Mouse (Mus musculus) CH12.LX (cell line): ENCODE measurements around the gene Mfge8. TPM values are rescaled to one million over a fixed set of nuclear protein-coding genes. Genes with fewer than 3 reads are reported as not detected.
A peak's percentile ranks its signal among the peaks of the same experiment; 100 is the strongest.

ENCODE experiments used
- DNase-seq: peaks from one replicate; pipeline ENCODE4 v3.0.0-alpha.2; 2013; ENCODE audit errors: extremely low read depth
- H3K27ac ChIP-seq: 2 replicates; pipeline ENCODE4 v1.5.1; 2012; ENCODE audit warnings: low read depth, mild to moderate bottlenecking, control low read depth, moderate library complexity; ENCODE audit not compliant: insufficient read depth
- H3K27me3 ChIP-seq: replicated peaks from 2 replicates; pipeline ENCODE3; 2012; ENCODE audit warnings: inconsistent platforms
- H3K36me3 ChIP-seq, 2 experiments: replicated peaks in 1 of 2; 2 replicates each; pipeline versions ENCODE3 to v1.6.1; 2012; ENCODE audit warnings: inconsistent platforms in 1 of 2, low read length in 1 of 2, mild to moderate bottlenecking in 1 of 2, mixed read lengths in 1 of 2, moderate library complexity in 1 of 2; ENCODE audit not compliant: control insufficient read depth in 1 of 2, insufficient read depth in 1 of 2
- H3K4me1 ChIP-seq, 2 experiments: 2 replicates each; pipeline ENCODE4 v1.6.1; 2012; ENCODE audit warnings: inconsistent platforms in 1 of 2, moderate library complexity in 1 of 2; ENCODE audit not compliant: insufficient read depth in 2 of 2, control insufficient read depth in 1 of 2
- H3K4me2 ChIP-seq: 2 replicates; pipeline ENCODE4 v1.6.1; 2012; ENCODE audit warnings: low read depth, mild to moderate bottlenecking, control low read depth; ENCODE audit not compliant: poor library complexity, insufficient read depth, severe bottlenecking
- H3K4me3 ChIP-seq, 3 experiments: fragments of 150-350 bp in 1 of 3; sonication (generic) in 1 of 3; replicated peaks in 1 of 3; 2 replicates each; pipeline versions ENCODE3 to v1.5.1; 2011 to 2012; ENCODE audit warnings: low read depth in 2 of 3, low read length in 2 of 3, mild to moderate bottlenecking in 2 of 3, moderate library complexity in 2 of 3, control low read depth in 1 of 3, improper control_type of control experiment in 1 of 3, inconsistent platforms in 1 of 3, mixed read lengths in 1 of 3; ENCODE audit not compliant: poor library complexity in 1 of 3
- H3K79me2 ChIP-seq: replicated peaks from 2 replicates; pipeline ENCODE4 v1.6.1; 2012; ENCODE audit warnings: mild to moderate bottlenecking, moderate library complexity; ENCODE audit not compliant: control insufficient read depth, poor library complexity, insufficient read depth, severe bottlenecking; ENCODE audit errors: extremely low read depth
- H3K9ac ChIP-seq: 2 replicates; pipeline ENCODE4 v1.6.1; 2012; ENCODE audit warnings: low read depth, mild to moderate bottlenecking, control low read depth, moderate library complexity; ENCODE audit not compliant: insufficient read depth
- H3K9me3 ChIP-seq: replicated peaks from 2 replicates; pipeline ENCODE3; 2012; ENCODE audit warnings: low read length, inconsistent platforms, mixed read lengths
- CHD1 ChIP-seq: IDR thresholded peaks from 2 replicates; pipeline ENCODE4 v1.6.1; 2012; ENCODE audit warnings: low read depth, low read length, improper control_type of control experiment, inconsistent platforms
- CTCF ChIP-seq, 2 experiments: IDR thresholded peaks in 1 of 2; conservative IDR thresholded peaks in 1 of 2; 2 replicates each; pipeline ENCODE4 v1.5.1; 2011 to 2012; ENCODE audit warnings: low read depth in 2 of 2, low read length in 2 of 2, improper control_type of control experiment in 1 of 2, inconsistent platforms in 1 of 2, mild to moderate bottlenecking in 1 of 2, moderate library complexity in 1 of 2
- GABPA ChIP-seq: IDR thresholded peaks from 2 replicates; pipeline ENCODE4 v1.6.1; 2012; ENCODE audit warnings: low read depth, low read length, improper control_type of control experiment, inconsistent platforms; ENCODE audit not compliant: insufficient replicate concordance
- IRF4 ChIP-seq: IDR thresholded peaks from 2 replicates; pipeline ENCODE4 v1.6.1; 2014; ENCODE audit warnings: low read depth, mild to moderate bottlenecking, inconsistent platforms, low read length, improper control_type of control experiment
- MAFK ChIP-seq: IDR thresholded peaks from 2 replicates; pipeline ENCODE4 v1.6.1; 2011; ENCODE audit warnings: low read length, improper control_type of control experiment; ENCODE audit not compliant: insufficient replicate concordance
- MAX ChIP-seq: IDR thresholded peaks from 2 replicates; pipeline ENCODE4 v1.6.1; 2011; ENCODE audit warnings: low read length, improper control_type of control experiment
- MEF2A ChIP-seq: IDR thresholded peaks from 2 replicates; pipeline ENCODE4 v1.6.1; 2014; ENCODE audit warnings: low read depth, mild to moderate bottlenecking, inconsistent platforms, low read length, improper control_type of control experiment, borderline replicate concordance
- MXI1 ChIP-seq: IDR thresholded peaks from 2 replicates; pipeline ENCODE4 v1.6.1; 2011; ENCODE audit warnings: mild to moderate bottlenecking, low read depth, low read length, improper control_type of control experiment
- NRF1 ChIP-seq: IDR thresholded peaks from 2 replicates; pipeline ENCODE4 v1.6.1; 2014; ENCODE audit warnings: low read depth, mild to moderate bottlenecking, inconsistent platforms, low read length, improper control_type of control experiment, moderate library complexity
- RAD21 ChIP-seq: IDR thresholded peaks from 2 replicates; pipeline ENCODE4 v1.6.1; 2011; ENCODE audit warnings: low read depth, mild to moderate bottlenecking, low read length, improper control_type of control experiment, moderate library complexity
- SMC3 ChIP-seq: IDR thresholded peaks from 2 replicates; pipeline ENCODE4 v1.6.1; 2011; ENCODE audit warnings: low read depth, low read length, improper control_type of control experiment
- UBTF ChIP-seq: IDR thresholded peaks from 2 replicates; pipeline ENCODE4 v1.6.1; 2012; ENCODE audit warnings: low read depth, mild to moderate bottlenecking, inconsistent platforms, low read length, improper control_type of control experiment, moderate library complexity
- ZC3H11A ChIP-seq: IDR thresholded peaks from 2 replicates; pipeline ENCODE4 v1.6.1; 2012; ENCODE audit warnings: low read depth, mild to moderate bottlenecking, inconsistent platforms, low read length, improper control_type of control experiment
- ZNF384 ChIP-seq: IDR thresholded peaks from 2 replicates; pipeline ENCODE4 v1.6.1; 2012; ENCODE audit warnings: low read depth, low read length, improper control_type of control experiment, inconsistent platforms
- dilution Hi-C: fragments of 300-500 bp; cut with MboI; formaldehyde crosslinking; loops from 2 replicates; pipeline ENCODE4 v1.14.3; 2020; ENCODE audit warnings: low sequenced_read_pairs; ENCODE audit not compliant: extremely low pct_unique_long_range_greater_than_20kb, extremely low pct_ligation_motif_present
- in situ Hi-C: fragments of 300-500 bp; cut with MboI; formaldehyde crosslinking; loops from 3 replicates; pipeline ENCODE4 v1.14.3; 2019; ENCODE audit warnings: low sequenced_read_pairs, low pct_ligation_motif_present, low pct_unique_long_range_greater_than_20kb, mixed read lengths
- polyA plus RNA-seq: library from polyadenylated mRNA; unstranded; fragments of >175 nt; gene quantifications from 2 replicates; pipeline ENCODE4 v1.2.1, GENCODE M21; 2012; ENCODE audit warnings: low read depth; ENCODE audit not compliant: insufficient read length
- total RNA-seq, 2 experiments: library from RNA; depleted of rRNA; stranded (reverse); fragments of 300-350 nt in 1 of 2; fragments of >200 nt in 1 of 2; gene quantifications; 2 replicates each; pipeline ENCODE4 v1.2.3; 2012 to 2014

Mfge8 gene
- total and polyA plus RNA-seq, 3 experiments = 13.0 to 24.5 (median 13.2) TPM

- Histone ChIP-seq H3K79me2 (no peaks in the 10 kb centered on the region), H3K9ac (no peak overlapping the region), H3K4me1 (peaks cover 2 to 17% of the 10 kb centered on the region in 2 experiments; a peak in 3 of 4 replicates), H3K9me3 (no peaks in the 10 kb centered on the region), H3K36me3 (peaks cover 4 to 49% of the 10 kb centered on the region in 2 experiments), H3K27me3 (no peaks in the 10 kb centered on the region), H3K4me3 (no peak overlapping the region), H3K4me2 (peak overlapping the region; percentile 17; the same call in 1 of the 2 replicates), H3K27ac (no peak overlapping the region)
- in situ Hi-C loops (loop anchor here (5.0 kb wide), 2 partner anchors 86 to 211 kb away; no protein-coding TSS in a partner anchor), dilution Hi-C loops (no loop called here)
- TF ChIP-seq GABPA (no peak), NRF1 (no peak), RAD21 (peak; percentile 79), IRF4 (peak; percentile 39; the same call in 1 of the 2 replicates), MAX (0 out of 2 replicates have a peak, but pooled peaks have one; percentile 22), SMC3 (peak; percentile 90), ZC3H11A (peak; percentile 24; the same call in 1 of the 2 replicates), MEF2A (no peak), CTCF (conservative IDR thresholded peaks at IDR 0.05 in 1 of 2, IDR thresholded peaks at IDR 0.05 in 1 of 2; ENCODE audit: low read depth in 2 of 2, low read length in 2 of 2) (peak; percentile 96), MXI1 (no peak)
- DNase-seq = peak; percentile 63
Measured at GRCm38 (mm10) chr7:79140897-79141296, 8.0 kb downstream of the Mfge8 start.

- peaks cover 2 to 17% of the 10 kb centered on the region in 2 experiments; a peak in 3 of 4 replicates for H3K4me1 ChIP-seq
- H3K4me3 ChIP-seq = no peak overlapping the region
- no peaks in the 10 kb centered on the region for H3K9me3 ChIP-seq
- H3K4me2 ChIP-seq = no peak overlapping the region; the same call in 1 of the 2 replicates
- dilution Hi-C loops = no loop called here
- H3K27me3 ChIP-seq = no peaks in the 10 kb centered on the region
- H3K9ac ChIP-seq = no peak overlapping the region
- H3K79me2 ChIP-seq = no peaks in the 10 kb centered on the region
- TF ChIP-seq GABPA (no peak), MAFK (peak; percentile 72)
- in situ Hi-C loops = loop anchor here (5.0 kb wide), 2 partner anchors 87 to 212 kb away; no protein-coding TSS in a partner anchor
- no peak for DNase-seq
- H3K36me3 ChIP-seq = peaks cover 4 to 50% of the 10 kb centered on the region in 2 experiments
- no peak overlapping the region for H3K27ac ChIP-seq
Measured at GRCm38 (mm10) chr7:79139891-79140591, 8.8 kb downstream of the Mfge8 start.

GRCm38 (mm10) chr7:79139328-79139824 lies 9.5 kb downstream of the Mfge8 start:
- H3K27ac ChIP-seq = no peak overlapping the region
- TF ChIP-seq CTCF (conservative IDR thresholded peaks at IDR 0.05 in 1 of 2, IDR thresholded peaks at IDR 0.05 in 1 of 2; ENCODE audit: low read depth in 2 of 2, low read length in 2 of 2) (0 out of 4 replicates have a peak, but pooled peaks of 1 of the 2 experiments have one; percentile 5), UBTF (no peak), CHD1 (no peak), ZNF384 (no peak)
- TF ChIP-seq, all 38 proteins: peak for 1
- peaks cover 2 to 17% of the 10 kb centered on the region in 2 experiments; a peak in 3 of 4 replicates for H3K4me1 ChIP-seq

More at GRCm38 (mm10) chr7:79139328-79139824, 9.5 kb downstream of the Mfge8 start:
- H3K9me3 ChIP-seq = no peaks in the 10 kb centered on the region
- H3K4me2 ChIP-seq = no peak overlapping the region
- no peaks in the 10 kb centered on the region for H3K79me2 ChIP-seq
- no peak overlapping the region for H3K9ac ChIP-seq
- in situ Hi-C loops = no loop called here
- dilution Hi-C loops = no loop called here
- H3K4me3 ChIP-seq = no peak overlapping the region
- H3K27me3 ChIP-seq = no peaks in the 10 kb centered on the region
- H3K36me3 ChIP-seq = peaks cover 4 to 48% of the 10 kb centered on the region in 2 experiments
- no peak for DNase-seq
